Mouse (Mus musculus) MN1 (cell line): ENCODE measurements at regions not wholly inside any gene's neighbourhood (a gene's known extent, or its start where the extent isn't known, plus 50 kb on each side); places are given as distances from the start of the nearest gene placed in this dataset.

ENCODE experiments used
- DNase-seq: peaks from one replicate; pipeline ENCODE4 v3.0.0-alpha.2; 2016; ENCODE audit warnings: low spot score

- no peak for DNase-seq
These were observed 114.2 kb upstream of the Mylip start for GRCm38 (mm10) chr13:45275391-45275790.

- no peak for DNase-seq
These were observed 111.6 kb upstream of the Mylip start for GRCm38 (mm10) chr13:45277842-45278416.

GRCm38 (mm10) chr13:45281106-45281505, 108.4 kb upstream of the Mylip start:
- DNase-seq = no peak

GRCm38 (mm10) chr13:45286651-45287050, 102.9 kb upstream of the Mylip start:
- DNase-seq = no peak

- DNase-seq = no peak
These were observed 102.3 kb upstream of the Mylip start for GRCm38 (mm10) chr13:45287217-45287616.

- no peak for DNase-seq
These were observed 99.6 kb upstream of the Mylip start for GRCm38 (mm10) chr13:45289976-45290375.

- DNase-seq = no peak
These were observed 94.9 kb upstream of the Mylip start for GRCm38 (mm10) chr13:45294691-45295090.

- DNase-seq = no peak
These were observed 88.9 kb upstream of the Mylip start for GRCm38 (mm10) chr13:45300610-45301009.

- no peak for DNase-seq
These were observed 88.2 kb upstream of the Mylip start for GRCm38 (mm10) chr13:45301191-45301905.

GRCm38 (mm10) chr13:45302796-45303195, 86.7 kb upstream of the Mylip start:
- no peak for DNase-seq

- DNase-seq = no peak
These were observed 83.4 kb upstream of the Mylip start for GRCm38 (mm10) chr13:45306177-45306576.

GRCm38 (mm10) chr13:45307226-45307625, 82.3 kb upstream of the Mylip start:
- no peak for DNase-seq

GRCm38 (mm10) chr13:45319646-45320045, 69.9 kb upstream of the Mylip start:
- DNase-seq = no peak

GRCm38 (mm10) chr13:45325736-45326293, 63.7 kb upstream of the Mylip start:
- no peak for DNase-seq

GRCm38 (mm10) chr13:45326751-45327150, 62.8 kb upstream of the Mylip start:
- DNase-seq = no peak

- DNase-seq = no peak
These were observed 59.0 kb upstream of the Mylip start for GRCm38 (mm10) chr13:45330561-45330960.

GRCm38 (mm10) chr13:45332031-45332430, 57.5 kb upstream of the Mylip start:
- no peak for DNase-seq

GRCm38 (mm10) chr13:45333634-45334033, 55.9 kb upstream of the Mylip start:
- DNase-seq = no peak
